Mouse (Mus musculus): ENCODE results near the gene Adipoq. TPM values are rescaled to one million over a fixed set of nuclear protein-coding genes. Genes with fewer than 3 reads are reported as not detected.

The Adipoq gene
- total RNA-seq, 1 experiment = 0.22 TPM

DNA sequence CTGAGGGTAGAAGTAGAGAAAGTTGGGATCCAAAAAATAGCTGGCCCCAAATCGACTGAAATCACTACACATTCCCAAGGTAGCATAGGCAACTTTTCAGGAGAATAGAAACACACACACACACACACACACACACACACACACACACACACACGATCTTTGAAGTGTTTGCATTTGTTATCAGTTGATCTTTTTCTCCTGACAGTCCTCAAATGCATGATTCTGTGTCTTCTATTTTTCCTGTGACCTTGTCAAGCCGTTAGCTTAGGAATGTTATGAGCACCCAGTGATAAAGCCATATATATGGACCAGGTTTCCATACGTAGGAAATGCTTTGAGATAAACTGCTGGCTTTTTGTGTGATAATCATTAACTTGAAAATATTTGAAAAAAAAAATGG is 40.1 kb downstream of the Adipoq start:
- Histone ChIP-seq H3K4me1 (ENCODE audit: control insufficient read depth in 2 of 2, insufficient read depth in 2 of 2, low read length in 2 of 2, poor library complexity in 1 of 2) (no peaks in the 10 kb centered on the region), H3K9ac (ENCODE audit: insufficient read depth, low read depth, low read length, poor library complexity, severe bottlenecking) (no peak overlapping the region)

DNA sequence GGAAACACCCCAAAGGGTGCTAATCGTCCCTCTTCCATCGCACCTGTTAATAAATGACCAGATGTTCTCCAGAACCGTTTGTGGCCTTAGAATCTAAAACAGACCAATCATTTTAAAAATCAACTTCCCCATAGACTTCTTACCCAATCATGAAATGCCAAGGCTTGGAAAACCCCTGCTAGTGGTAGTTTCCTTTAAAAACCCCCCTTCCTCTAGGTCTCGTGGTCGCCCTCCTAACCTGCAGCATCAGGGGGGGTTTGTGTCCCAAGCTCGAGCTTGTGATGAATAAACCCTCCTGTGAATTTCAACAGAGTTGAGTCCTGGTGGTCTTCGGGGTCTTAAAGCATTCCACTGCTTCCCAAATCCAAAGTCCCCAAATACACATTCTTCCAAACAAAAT is 41.6 kb downstream of the Adipoq start:
- no peak for TF ChIP-seq ZNF384 (IDR thresholded peaks at IDR 0.05; ENCODE audit: low read depth, low read length)
- TF ChIP-seq CHD2 (IDR thresholded peaks at IDR 0.05; ENCODE audit: low read depth, low read length) = no peak
- TF ChIP-seq ZC3H11A (IDR thresholded peaks at IDR 0.05; ENCODE audit: borderline replicate concordance, low read depth, low read length) = no peak
- no peak for TF ChIP-seq MAFK (IDR thresholded peaks at IDR 0.05; ENCODE audit: insufficient read depth, low read depth, low read length)
- no peak for TF ChIP-seq HCFC1 (IDR thresholded peaks at IDR 0.05; ENCODE audit: borderline replicate concordance, insufficient read depth, low read length)
- no peak for DNase-seq (ENCODE audit: low read depth, low spot score)
- Histone ChIP-seq H3K4me1 (ENCODE audit: control insufficient read depth in 2 of 2, insufficient read depth in 2 of 2, low read length in 2 of 2, poor library complexity in 1 of 2) (no peaks in the 10 kb centered on the region), H3K9me3 (ENCODE audit: control insufficient read depth, insufficient read depth, low read depth, low read length) (no peaks in the 10 kb centered on the region), H3K4me3 (ENCODE audit: insufficient read depth in 1 of 2, low read depth in 1 of 2, low read length in 2 of 2, poor library complexity in 1 of 2, severe bottlenecking in 1 of 2) (no peak overlapping the region), H3K36me3 (ENCODE audit: control insufficient read depth, insufficient read depth, low read length, poor library complexity, severe bottlenecking) (no peaks in the 10 kb centered on the region), H3K27ac (ENCODE audit: insufficient read depth, low read depth, low read length, poor library complexity, severe bottlenecking) (no peak overlapping the region), H3K9ac (ENCODE audit: insufficient read depth, low read depth, low read length, poor library complexity, severe bottlenecking) (no peak overlapping the region)
- in situ Hi-C loops (cut with MboI; ENCODE audit: low sequenced_read_pairs in 2 of 2, unreplicated experiment in 2 of 2) = no loop called here

More for the DNA sequence above, 40.1 kb downstream of the Adipoq start:
- Histone ChIP-seq H3K36me3 (ENCODE audit: control insufficient read depth, insufficient read depth, low read length, poor library complexity, severe bottlenecking) (no peaks in the 10 kb centered on the region), H3K27ac (ENCODE audit: insufficient read depth, low read depth, low read length, poor library complexity, severe bottlenecking) (no peak overlapping the region), H3K4me3 (ENCODE audit: insufficient read depth in 1 of 2, low read depth in 1 of 2, low read length in 2 of 2, poor library complexity in 1 of 2, severe bottlenecking in 1 of 2) (no peak overlapping the region), H3K9me3 (ENCODE audit: control insufficient read depth, insufficient read depth, low read depth, low read length) (no peaks in the 10 kb centered on the region)
- no peak for DNase-seq (ENCODE audit: low read depth, low spot score)
- TF ChIP-seq ZC3H11A (IDR thresholded peaks at IDR 0.05; ENCODE audit: borderline replicate concordance, low read depth, low read length) (no peak), HCFC1 (IDR thresholded peaks at IDR 0.05; ENCODE audit: borderline replicate concordance, insufficient read depth, low read length) (no peak), ZNF384 (IDR thresholded peaks at IDR 0.05; ENCODE audit: low read depth, low read length) (no peak), CHD2 (IDR thresholded peaks at IDR 0.05; ENCODE audit: low read depth, low read length) (no peak)
- in situ Hi-C loops (cut with MboI; ENCODE audit: low sequenced_read_pairs in 2 of 2, unreplicated experiment in 2 of 2) = no loop called here

DNA sequence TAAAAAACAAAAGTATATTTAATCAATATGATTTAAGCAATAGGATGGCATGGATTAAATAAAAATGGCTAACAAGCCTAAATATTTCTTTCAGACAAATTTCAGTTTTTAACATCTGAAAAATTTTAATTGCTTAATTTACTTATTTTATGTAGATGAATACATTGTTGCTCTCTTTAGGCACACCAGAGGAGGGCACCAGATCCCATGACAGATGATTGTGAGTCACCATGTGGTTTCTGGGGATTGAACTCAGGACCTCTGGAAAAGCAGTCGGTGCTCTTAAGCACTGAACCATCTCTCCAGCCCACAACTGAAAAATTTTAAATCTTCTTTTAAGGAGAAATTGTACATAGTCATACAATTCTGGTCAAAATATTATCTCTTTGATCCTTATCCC is 43.3 kb downstream of the Adipoq start:
- Histone ChIP-seq H3K9ac (ENCODE audit: insufficient read depth, low read depth, low read length, poor library complexity, severe bottlenecking) (no peak overlapping the region), H3K9me3 (ENCODE audit: control insufficient read depth, insufficient read depth, low read depth, low read length) (no peaks in the 10 kb centered on the region), H3K36me3 (ENCODE audit: control insufficient read depth, insufficient read depth, low read length, poor library complexity, severe bottlenecking) (no peaks in the 10 kb centered on the region), H3K27ac (ENCODE audit: insufficient read depth, low read depth, low read length, poor library complexity, severe bottlenecking) (no peak overlapping the region), H3K4me3 (ENCODE audit: insufficient read depth in 1 of 2, low read depth in 1 of 2, low read length in 2 of 2, poor library complexity in 1 of 2, severe bottlenecking in 1 of 2) (no peak overlapping the region), H3K4me1 (ENCODE audit: control insufficient read depth in 2 of 2, insufficient read depth in 2 of 2, low read length in 2 of 2, poor library complexity in 1 of 2) (no peaks in the 10 kb centered on the region)
- in situ Hi-C loops (cut with MboI; ENCODE audit: low sequenced_read_pairs in 2 of 2, unreplicated experiment in 2 of 2) = no loop called here
- no peak for DNase-seq (ENCODE audit: low read depth, low spot score)
- TF ChIP-seq ZNF384 (IDR thresholded peaks at IDR 0.05; ENCODE audit: low read depth, low read length) = no peak
- TF ChIP-seq HCFC1 (IDR thresholded peaks at IDR 0.05; ENCODE audit: borderline replicate concordance, insufficient read depth, low read length) = no peak
- no peak for TF ChIP-seq ZC3H11A (IDR thresholded peaks at IDR 0.05; ENCODE audit: borderline replicate concordance, low read depth, low read length)
- TF ChIP-seq CHD2 (IDR thresholded peaks at IDR 0.05; ENCODE audit: low read depth, low read length) = no peak
- TF ChIP-seq MAFK (IDR thresholded peaks at IDR 0.05; ENCODE audit: insufficient read depth, low read depth, low read length) = no peak

DNA sequence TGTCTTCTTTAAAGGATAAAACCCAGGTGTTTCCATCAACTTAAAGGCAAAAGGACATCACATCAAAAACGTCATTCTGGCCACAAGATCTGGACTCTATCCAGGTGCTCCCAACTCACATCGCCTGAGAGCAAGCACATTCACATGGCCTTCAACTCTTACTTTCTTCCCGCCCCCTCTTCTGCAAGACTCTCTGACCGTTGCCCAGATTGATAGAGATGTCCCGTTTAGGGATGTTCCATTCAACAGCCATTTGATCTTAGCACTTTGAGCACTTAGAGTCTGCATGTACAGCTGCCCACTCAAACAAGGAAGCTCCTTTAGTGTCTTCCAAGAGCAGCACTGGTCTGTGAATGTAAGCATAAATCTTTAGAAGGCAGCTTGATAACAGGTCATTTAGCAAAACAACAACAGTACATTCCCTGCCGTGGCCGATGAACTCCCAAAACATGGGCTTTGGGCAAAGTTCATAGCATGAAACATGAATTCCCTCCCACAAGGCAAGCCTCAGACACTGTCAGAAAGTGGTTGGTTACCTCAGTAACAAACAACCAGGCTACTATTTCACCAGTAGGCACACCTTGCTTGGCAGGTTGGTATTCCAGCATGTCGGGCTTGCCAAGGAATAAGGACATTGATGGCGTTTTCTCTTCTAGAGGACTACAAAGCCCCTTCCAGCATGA is 45.4 kb downstream of the Adipoq start:
- H3K4me3 ChIP-seq (ENCODE audit: insufficient read depth in 1 of 2, low read depth in 1 of 2, low read length in 2 of 2, poor library complexity in 1 of 2, severe bottlenecking in 1 of 2) = no peak overlapping the region
- no peak for TF ChIP-seq CHD2 (IDR thresholded peaks at IDR 0.05; ENCODE audit: low read depth, low read length)
- no peak for TF ChIP-seq HCFC1 (IDR thresholded peaks at IDR 0.05; ENCODE audit: borderline replicate concordance, insufficient read depth, low read length)
- no peak for TF ChIP-seq ZC3H11A (IDR thresholded peaks at IDR 0.05; ENCODE audit: borderline replicate concordance, low read depth, low read length)
- no peak for TF ChIP-seq MAFK (IDR thresholded peaks at IDR 0.05; ENCODE audit: insufficient read depth, low read depth, low read length)
- TF ChIP-seq ZNF384 (IDR thresholded peaks at IDR 0.05; ENCODE audit: low read depth, low read length) = no peak
- in situ Hi-C loops (cut with MboI; ENCODE audit: low sequenced_read_pairs in 2 of 2, unreplicated experiment in 2 of 2) = no loop called here

More for the DNA sequence above, 45.4 kb downstream of the Adipoq start:
- Histone ChIP-seq H3K27ac (ENCODE audit: insufficient read depth, low read depth, low read length, poor library complexity, severe bottlenecking) (no peak overlapping the region), H3K9ac (ENCODE audit: insufficient read depth, low read depth, low read length, poor library complexity, severe bottlenecking) (no peak overlapping the region), H3K4me1 (ENCODE audit: control insufficient read depth in 2 of 2, insufficient read depth in 2 of 2, low read length in 2 of 2, poor library complexity in 1 of 2) (no peaks in the 10 kb centered on the region), H3K9me3 (ENCODE audit: control insufficient read depth, insufficient read depth, low read depth, low read length) (no peaks in the 10 kb centered on the region), H3K36me3 (ENCODE audit: control insufficient read depth, insufficient read depth, low read length, poor library complexity, severe bottlenecking) (no peaks in the 10 kb centered on the region)
- no peak for DNase-seq (ENCODE audit: low read depth, low spot score)

Data from ES-E14 (cell line).